Comparison of ENCODE assay signal across 10 mouse cellular contexts in the genomic region with DNA sequence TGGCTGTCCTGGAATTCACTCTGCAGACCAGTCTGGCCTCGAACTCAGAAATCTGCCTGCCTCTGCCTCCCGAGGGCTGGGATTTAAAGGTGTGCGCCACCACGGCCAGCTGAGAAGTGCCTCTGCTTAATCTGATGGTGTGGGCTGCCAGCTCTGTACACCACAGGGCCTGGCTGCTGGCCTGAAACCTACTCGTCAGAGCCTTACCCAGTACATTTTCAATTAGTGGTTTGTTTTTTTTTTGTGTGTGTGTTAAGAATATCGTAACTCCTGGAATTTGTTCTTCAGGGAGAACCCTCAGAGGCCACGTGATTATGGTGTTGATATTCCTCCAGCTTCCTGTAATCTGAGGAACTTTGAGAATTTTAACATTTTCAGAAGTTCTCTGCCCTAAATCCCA.
"Had no signal": no experiment of that assay in that cellular context is flagged by ENCODE, and none has a peak within 500 bp of the region (broad histone marks: within the 10 kb centered on the region; RNA-seq: fewer than 3 reads in every experiment).

No protein-coding gene starts in this region.

- ATAC-seq: intestine, embryonic 15.5 days; midbrain, embryonic 13.5 days had no signal

- H3K27me3 ChIP-seq: intestine, embryonic 15.5 days; midbrain, embryonic 13.5 days had no signal

- H3K4me1 ChIP-seq: intestine, embryonic 15.5 days; liver, embryonic 15.5 days; midbrain, embryonic 13.5 days had no signal

- H3K4me3 ChIP-seq: intestine, embryonic 15.5 days; left cerebral cortex, adult 2 months; limb, embryonic 10.5 days; liver, embryonic 15.5 days; midbrain, embryonic 13.5 days had no signal

- H3K9me3 ChIP-seq: intestine, embryonic 15.5 days; limb, embryonic 10.5 days; liver, embryonic 15.5 days; midbrain, embryonic 13.5 days had no signal

- H3K27ac ChIP-seq: intestine, embryonic 15.5 days; left cerebral cortex, adult 2 months; limb, embryonic 10.5 days; liver, embryonic 15.5 days; midbrain, embryonic 13.5 days had no signal

- DNase-seq: lung, embryonic 14.5 days; lung, postnatal 14 days; right cerebral cortex, postnatal 25 days; thymus, postnatal 36 days had no signal

- H3K9ac ChIP-seq: intestine, embryonic 15.5 days; liver, embryonic 15.5 days; lung, embryonic 14.5 days; midbrain, embryonic 13.5 days had no signal

- H3K4me2 ChIP-seq: intestine, embryonic 15.5 days; liver, embryonic 11.5 days; liver, embryonic 15.5 days; lung, embryonic 14.5 days; midbrain, embryonic 13.5 days had no signal
